Mouse (Mus musculus) bone marrow macrophage, adult 2 months (primary cell): ENCODE data around the gene Ston1.

Experiments used
- CTCF ChIP-seq: IDR thresholded peaks from 2 replicates; pipeline ENCODE4 v1.5.1; 2012; ENCODE audit warnings: low read depth, mild to moderate bottlenecking, low read length, moderate library complexity
- POLR2A ChIP-seq: IDR thresholded peaks from 2 replicates; pipeline ENCODE4 v1.6.1; 2012; ENCODE audit warnings: mild to moderate bottlenecking, low read depth, low read length, borderline replicate concordance

DNA sequence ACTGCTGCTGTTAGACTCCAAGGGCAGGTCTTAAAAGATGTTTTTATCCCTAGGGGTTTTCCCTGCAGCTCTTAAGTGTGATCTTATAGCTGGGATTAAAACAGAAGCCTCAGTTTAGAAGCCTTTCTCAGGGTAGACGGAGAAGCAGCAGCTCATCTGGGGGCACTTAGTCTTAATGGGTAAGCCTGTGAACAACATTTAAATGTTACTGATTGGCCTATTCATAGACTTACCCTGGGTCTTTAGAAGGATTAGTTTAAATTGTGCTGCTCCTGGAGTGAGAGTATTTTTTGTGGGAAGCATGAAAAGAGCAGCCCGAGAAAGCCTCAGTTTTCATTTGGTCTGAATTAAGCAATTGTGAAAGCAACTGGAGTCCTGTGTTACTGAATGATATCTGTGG lies 72.4 kb downstream of the Ston1 start:
- TF ChIP-seq POLR2A, result no peak
- TF ChIP-seq CTCF, result no peak
